Mouse (Mus musculus) embryonic facial prominence, embryonic 11.5 days (tissue): ENCODE data around the gene Jagn1. TPM values are rescaled to one million over a fixed set of nuclear protein-coding genes. Genes with fewer than 3 reads are reported as not detected.

Source experiments
- ATAC-seq: fragments of 200-750 bp; cut with Nextera tagmentation; replicated peaks from 2 replicates; pipeline ENCODE4 v1.8.0; 2017; ENCODE audit warnings: low read depth; ENCODE audit not compliant: insufficient number of reproducible peaks, low FRiP score, low TSS enrichment
- DNase-seq: peaks from one replicate; pipeline ENCODE4 v3.0.0-alpha.2; 2015; ENCODE audit warnings: low spot score
- H3K27ac ChIP-seq: fragments of 300-500 bp; sonication (generic); replicated peaks from 2 replicates; pipeline ENCODE4 v1.5.1; 2014; ENCODE audit warnings: mild to moderate bottlenecking, low read depth, low read length, control low read depth
- H3K27me3 ChIP-seq: fragments of 300-500 bp; sonication (generic); 2 replicates; pipeline ENCODE4 v1.6.1; 2014; ENCODE audit warnings: mild to moderate bottlenecking, low read length, moderate library complexity, mixed read lengths; ENCODE audit not compliant: control insufficient read depth, insufficient read depth
- H3K36me3 ChIP-seq: fragments of 300-500 bp; sonication (generic); replicated peaks from 2 replicates; pipeline ENCODE4 v1.6.1; 2014; ENCODE audit warnings: low read depth, mild to moderate bottlenecking, low read length, moderate library complexity, mixed read lengths; ENCODE audit not compliant: control insufficient read depth, insufficient read depth
- H3K4me1 ChIP-seq: fragments of 300-500 bp; sonication (generic); 2 replicates; pipeline ENCODE4 v1.6.1; 2014; ENCODE audit warnings: low read length, mixed read lengths; ENCODE audit not compliant: control insufficient read depth, insufficient read depth
- H3K4me2 ChIP-seq: fragments of 300-500 bp; sonication (generic); 2 replicates; pipeline ENCODE4 v1.6.1; 2014; ENCODE audit warnings: low read depth, mild to moderate bottlenecking, control low read depth, low read length, moderate library complexity
- H3K4me3 ChIP-seq: fragments of 300-500 bp; sonication (generic); 2 replicates; pipeline ENCODE4 v1.5.1; 2014; ENCODE audit warnings: low read depth, low read length, control low read depth
- H3K9ac ChIP-seq: fragments of 300-500 bp; sonication (generic); replicated peaks from 2 replicates; pipeline ENCODE4 v1.6.1; 2014; ENCODE audit warnings: mild to moderate bottlenecking, control low read depth, low read length
- H3K9me3 ChIP-seq: fragments of 300-500 bp; sonication (generic); replicated peaks from 2 replicates; pipeline ENCODE4 v1.6.1; 2016; ENCODE audit warnings: mild to moderate bottlenecking, low read length, inconsistent platforms, mixed read lengths; ENCODE audit not compliant: control insufficient read depth
- WGBS: fragments of 180-500 bp; shearing (Covaris S2); extraction: QIAGEN DNeasy Blood & Tissue Kit; methylation state at CpG from one replicate; pipeline ENCODE4 v1.1.7; 2014; 5-methylcytosine and 5-hydroxymethylcytosine counted together
- polyA plus RNA-seq: library from polyadenylated mRNA; unstranded; fragments of >200 nt; fragmentation: Nextera tagmentation; extraction: Ambion mirVana; gene quantifications from 2 replicates; pipeline ENCODE4 v1.2.1, GENCODE M21; 2014

The Jagn1 gene
- polyA plus RNA-seq, 1 experiment from 2014 or later = 72.6 TPM

- Histone ChIP-seq H3K4me1 (no peaks in the 10 kb centered on the region), H3K4me2 (no peak within 1 kb of the TSS), H3K9me3 (no peaks in the 10 kb centered on the region), H3K4me3 (no peak within 1 kb of the TSS), H3K36me3 (no peaks in the 10 kb centered on the region), H3K9ac (no peak within 1 kb of the TSS), H3K27ac (no peak within 1 kb of the TSS), H3K27me3 (no peaks in the 10 kb centered on the region)
- 68% methylated on average over 9 of the region's 9 CpGs for WGBS
- ATAC-seq (no peak), DNase-seq (no peak)
These were observed 6.6 kb upstream of the Jagn1 start, which contains the start of gene Cidec for GRCm38 (mm10) chr6:113435664-113436205. Gene Cidec (minus strand): TSS chr6:113435760.

- Histone ChIP-seq H3K9ac (no peak overlapping the region), H3K27me3 (no peaks in the 10 kb centered on the region), H3K36me3 (no peaks in the 10 kb centered on the region), H3K4me2 (no peak overlapping the region), H3K4me3 (no peak overlapping the region), H3K27ac (no peak overlapping the region), H3K4me1 (no peaks in the 10 kb centered on the region), H3K9me3 (no peaks in the 10 kb centered on the region)
- no peak for DNase-seq
- no peak for ATAC-seq
- 77% methylated on average over 12 of the region's 12 CpGs for WGBS
These were observed 5.2 kb upstream of the Jagn1 start for GRCm38 (mm10) chr6:113437135-113437534.

- Histone ChIP-seq H3K4me1 (no peaks in the 10 kb centered on the region), H3K4me3 (no peak overlapping the region), H3K4me2 (no peak overlapping the region), H3K27me3 (no peaks in the 10 kb centered on the region), H3K9ac (no peak overlapping the region), H3K27ac (no peak overlapping the region), H3K36me3 (no peaks in the 10 kb centered on the region), H3K9me3 (no peaks in the 10 kb centered on the region)
- ATAC-seq = no peak
- WGBS = 61% methylated on average over 12 of the region's 12 CpGs
- no peak for DNase-seq
These were observed 3.5 kb upstream of the Jagn1 start for GRCm38 (mm10) chr6:113438721-113439430.

- ATAC-seq = no peak
- Histone ChIP-seq H3K27me3 (no peaks in the 10 kb centered on the region), H3K9ac (no peak overlapping the region), H3K9me3 (no peaks in the 10 kb centered on the region), H3K4me1 (no peaks in the 10 kb centered on the region), H3K4me3 (no peak overlapping the region), H3K27ac (no peak overlapping the region), H3K36me3 (no peaks in the 10 kb centered on the region), H3K4me2 (no peak overlapping the region)
- 89% methylated on average over 3 of the region's 3 CpGs for WGBS
- no peak for DNase-seq
These were observed 1.7 kb upstream of the Jagn1 start for GRCm38 (mm10) chr6:113440686-113441085.

GRCm38 (mm10) chr6:113441147-113441680 is 1.2 kb upstream of the Jagn1 start:
- H3K9me3 ChIP-seq = no peaks in the 10 kb centered on the region
- DNase-seq (peak; percentile 86), ATAC-seq (no peak)
- 56% methylated on average over 7 of the region's 7 CpGs for WGBS
- no peak overlapping the region for H3K4me2 ChIP-seq
- no peak overlapping the region for H3K27ac ChIP-seq
- no peaks in the 10 kb centered on the region for H3K27me3 ChIP-seq
- H3K4me1 ChIP-seq = no peaks in the 10 kb centered on the region
- no peak overlapping the region for H3K9ac ChIP-seq
- no peak overlapping the region for H3K4me3 ChIP-seq
- no peaks in the 10 kb centered on the region for H3K36me3 ChIP-seq

- H3K27me3 ChIP-seq = no peaks in the 10 kb centered on the region
- 41% methylated on average over 9 of the region's 9 CpGs for WGBS
- no peak overlapping the region for H3K27ac ChIP-seq
- peak overlapping the region; percentile 96 for H3K9ac ChIP-seq
- peaks cover 2% of the 10 kb centered on the region for H3K36me3 ChIP-seq
- H3K4me1 ChIP-seq = no peaks in the 10 kb centered on the region
- H3K4me3 ChIP-seq = peak overlapping the region; percentile 98
- no peaks in the 10 kb centered on the region for H3K9me3 ChIP-seq
- H3K4me2 ChIP-seq = peak overlapping the region; percentile 58
- DNase-seq (no peak), ATAC-seq (peak; percentile 10; the same call in 1 of the 2 replicates)
These were observed 305 bp upstream of the Jagn1 start for GRCm38 (mm10) chr6:113442087-113442441.

- 45% methylated on average over 12 of the region's 12 CpGs for WGBS
- Histone ChIP-seq H3K27me3 (no peaks in the 10 kb centered on the region), H3K27ac (no peak overlapping the region), H3K4me3 (peak overlapping the region; percentile 98), H3K9me3 (no peaks in the 10 kb centered on the region), H3K4me2 (peak overlapping the region; percentile 58), H3K4me1 (no peaks in the 10 kb centered on the region), H3K9ac (peak overlapping the region; percentile 96), H3K36me3 (peaks cover 9% of the 10 kb centered on the region)
- DNase-seq = peak; percentile 27
- no peak for ATAC-seq
These were observed 722 bp downstream of the Jagn1 start for GRCm38 (mm10) chr6:113443091-113443490.

- Histone ChIP-seq H3K36me3 (peaks cover 13% of the 10 kb centered on the region), H3K9me3 (no peaks in the 10 kb centered on the region), H3K9ac (no peak overlapping the region), H3K27ac (no peak overlapping the region), H3K4me1 (no peaks in the 10 kb centered on the region), H3K4me2 (no peak overlapping the region), H3K4me3 (no peak overlapping the region), H3K27me3 (no peaks in the 10 kb centered on the region)
- ATAC-seq = no peak
- DNase-seq = no peak
- 89% methylated on average over 6 of the region's 8 CpGs for WGBS
These were observed 2.0 kb downstream of the Jagn1 start for GRCm38 (mm10) chr6:113444207-113444965.
